Mouse (Mus musculus): ENCODE data around the gene Gbp3.

GRCm38 (mm10) chr3:142570738-142571137 is 10.9 kb downstream of the Gbp3 start:
- no peak for TF ChIP-seq POLR2A (IDR thresholded peaks at IDR 0.05; ENCODE audit: low read depth, low read length)
- no peak for TF ChIP-seq CTCF (IDR thresholded peaks at IDR 0.05; ENCODE audit: borderline replicate concordance, insufficient read depth, low read length)
